Mouse (Mus musculus): ENCODE results near the gene Pabpn1l.
"Not testable (repeated sequence)": the region's sequence is repeated elsewhere in the genome, so short reads cannot be mapped to it uniquely, and the experiment has no call there.

Pabpn1l gene

DNA sequence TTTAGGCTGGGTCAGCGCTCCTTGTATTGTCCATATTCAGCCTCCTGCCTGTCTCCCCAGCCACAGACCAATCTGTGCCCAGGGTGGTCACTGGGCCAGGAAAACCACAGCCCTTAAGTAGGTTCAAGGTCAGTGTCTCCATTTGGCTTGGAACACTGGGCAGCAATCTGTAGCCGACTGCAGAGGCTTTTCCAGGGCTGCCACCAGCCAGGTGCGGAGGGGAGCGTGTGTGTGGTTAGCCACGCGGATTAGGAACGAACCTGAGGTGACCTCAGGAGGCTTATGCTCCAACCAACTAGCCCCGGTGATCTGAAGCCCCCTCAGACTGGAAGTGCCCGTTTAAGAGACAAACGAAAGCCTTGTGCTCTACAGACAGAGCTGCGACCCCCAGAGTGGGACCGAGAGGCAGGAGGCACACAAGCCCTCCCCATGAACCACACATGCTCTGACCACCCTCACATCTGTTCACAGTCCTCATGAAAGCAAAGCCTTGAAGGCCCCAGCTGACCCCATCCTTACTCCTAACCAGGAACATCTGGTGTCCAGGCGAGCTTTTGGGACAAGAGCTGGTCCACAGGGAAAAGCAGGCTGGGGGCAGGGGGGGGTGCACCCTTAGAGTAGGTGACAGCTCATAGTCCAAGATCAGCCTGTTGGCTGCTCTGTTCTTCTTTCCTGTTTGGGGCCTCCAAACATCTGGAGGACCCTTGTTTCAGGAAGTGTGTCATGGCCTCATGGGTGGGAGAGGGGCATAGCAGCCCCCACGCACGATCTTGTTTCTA, 25.8 kb upstream of the Pabpn1l start:
- no peak for DNase-seq (ENCODE audit: low spot score)

DNA sequence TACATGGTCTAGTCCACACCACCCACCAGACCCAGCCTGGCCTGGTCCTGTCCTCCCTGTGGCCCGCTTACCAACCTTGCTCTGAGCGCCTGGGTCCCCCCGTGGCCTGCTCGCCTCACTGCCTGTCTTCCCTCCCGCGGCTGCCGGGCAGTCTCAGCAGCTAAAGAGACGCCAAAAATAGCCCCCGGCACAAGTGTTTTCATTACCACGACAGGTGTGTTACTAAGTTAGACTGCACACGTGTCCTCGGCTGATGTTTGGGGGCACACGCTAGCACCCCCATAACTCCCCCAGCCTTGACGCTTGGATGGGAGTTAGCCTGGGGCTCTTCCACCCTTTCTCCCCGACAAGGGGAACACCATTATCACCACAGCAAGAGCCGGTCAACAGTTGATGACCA, 23.8 kb upstream of the Pabpn1l start:
- no peak for DNase-seq (ENCODE audit: low spot score)

DNA sequence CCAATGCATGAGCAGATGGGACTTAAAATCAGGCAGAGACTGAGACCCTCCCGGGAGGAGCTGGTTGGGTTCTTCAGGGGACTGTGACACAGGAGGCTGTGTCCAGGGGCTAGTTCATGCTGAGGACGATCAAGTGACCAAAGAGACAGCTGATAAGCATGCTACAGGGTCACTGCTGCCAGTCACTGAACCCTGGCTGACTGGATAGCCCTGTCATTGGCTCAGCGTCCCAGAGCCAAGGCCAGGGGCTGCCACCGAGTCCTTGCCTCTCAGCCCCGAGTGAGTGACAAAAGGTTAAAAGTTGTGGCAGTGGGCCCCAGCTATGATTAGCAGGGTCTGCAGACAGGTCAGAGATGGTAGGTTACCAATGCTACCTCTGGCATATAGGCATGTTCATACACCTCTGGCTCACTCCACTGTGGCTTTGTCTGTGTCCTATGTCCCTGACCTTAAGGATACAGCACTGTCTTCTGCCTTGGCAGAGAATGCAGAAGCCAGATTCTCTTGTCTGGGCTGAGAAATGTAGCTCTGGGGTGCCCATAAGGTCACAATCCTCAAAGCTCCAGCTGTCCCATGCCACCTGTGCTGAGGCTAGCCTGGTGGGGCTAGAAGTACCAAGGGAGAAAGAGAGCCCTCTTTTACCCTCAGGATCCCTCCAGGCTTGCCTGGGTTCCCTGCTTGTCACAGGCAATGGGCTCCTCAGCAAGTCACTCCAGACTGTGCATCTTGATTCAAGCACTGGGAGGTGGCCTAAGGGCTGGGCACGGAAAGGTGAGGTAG, 21.8 kb upstream of the Pabpn1l start:
- no peak for DNase-seq (ENCODE audit: low spot score)

DNA sequence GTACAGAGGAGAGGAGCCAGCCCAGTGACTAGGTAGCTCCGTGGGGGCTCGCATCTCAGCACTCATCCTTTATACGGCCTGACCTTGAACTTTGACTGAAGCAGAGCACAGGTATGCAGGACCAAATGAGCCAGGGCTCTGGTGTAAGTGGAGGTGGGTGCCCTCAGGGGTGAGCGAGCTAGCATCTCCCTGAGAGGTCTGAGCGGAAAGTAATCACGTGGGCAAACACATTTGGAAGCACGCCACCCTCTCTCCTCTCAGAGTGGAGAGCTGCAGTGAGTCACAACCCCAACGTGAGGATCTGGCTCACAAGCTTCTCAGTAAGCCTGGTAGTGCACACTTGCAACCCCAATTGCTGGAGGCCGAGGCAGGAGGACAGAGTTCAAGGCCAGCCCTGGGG, 19.5 kb upstream of the Pabpn1l start:
- DNase-seq (ENCODE audit: low spot score), result no peak

DNA sequence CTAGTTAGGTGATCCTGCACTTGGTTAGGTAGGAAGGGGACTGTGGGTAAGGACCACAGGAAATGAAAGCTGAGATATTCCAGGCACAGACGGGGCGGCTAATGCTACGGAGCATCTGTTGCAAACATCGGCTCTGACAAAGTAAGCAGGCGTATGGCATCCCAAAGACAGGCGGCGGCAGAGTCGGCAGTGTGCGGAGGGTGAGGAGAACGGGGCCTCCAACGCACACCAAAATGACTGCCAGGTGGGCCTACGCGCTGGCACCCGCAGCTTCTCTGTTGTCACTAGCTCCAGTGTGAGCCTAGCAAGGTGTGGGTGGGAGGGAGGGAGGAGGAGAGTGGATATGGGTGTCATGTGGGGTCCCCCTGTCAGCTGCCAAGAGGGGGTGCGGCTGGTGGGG, 18.9 kb upstream of the Pabpn1l start:
- DNase-seq (ENCODE audit: low spot score), result no peak

DNA sequence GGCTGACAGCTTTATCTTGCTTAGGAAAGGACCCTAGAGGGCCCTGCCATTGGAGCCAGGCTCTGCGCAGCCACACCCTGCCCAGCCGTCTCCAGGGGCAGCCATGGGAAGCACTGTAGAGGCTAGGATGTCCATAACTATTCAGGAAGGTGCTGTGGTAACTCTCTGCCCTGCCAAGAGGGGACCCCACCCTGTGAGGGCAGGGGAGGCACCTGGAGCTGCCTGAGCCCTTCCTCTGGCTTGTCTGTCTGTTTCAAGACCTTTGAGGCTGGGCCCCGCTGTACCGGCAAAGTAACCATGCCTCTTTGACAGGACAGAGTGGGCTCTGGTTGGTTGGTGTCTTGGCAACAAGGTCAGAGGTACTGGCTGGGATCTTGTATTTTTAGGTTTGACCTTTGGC, 18.3 kb upstream of the Pabpn1l start:
- no peak for DNase-seq (ENCODE audit: low spot score)

DNA sequence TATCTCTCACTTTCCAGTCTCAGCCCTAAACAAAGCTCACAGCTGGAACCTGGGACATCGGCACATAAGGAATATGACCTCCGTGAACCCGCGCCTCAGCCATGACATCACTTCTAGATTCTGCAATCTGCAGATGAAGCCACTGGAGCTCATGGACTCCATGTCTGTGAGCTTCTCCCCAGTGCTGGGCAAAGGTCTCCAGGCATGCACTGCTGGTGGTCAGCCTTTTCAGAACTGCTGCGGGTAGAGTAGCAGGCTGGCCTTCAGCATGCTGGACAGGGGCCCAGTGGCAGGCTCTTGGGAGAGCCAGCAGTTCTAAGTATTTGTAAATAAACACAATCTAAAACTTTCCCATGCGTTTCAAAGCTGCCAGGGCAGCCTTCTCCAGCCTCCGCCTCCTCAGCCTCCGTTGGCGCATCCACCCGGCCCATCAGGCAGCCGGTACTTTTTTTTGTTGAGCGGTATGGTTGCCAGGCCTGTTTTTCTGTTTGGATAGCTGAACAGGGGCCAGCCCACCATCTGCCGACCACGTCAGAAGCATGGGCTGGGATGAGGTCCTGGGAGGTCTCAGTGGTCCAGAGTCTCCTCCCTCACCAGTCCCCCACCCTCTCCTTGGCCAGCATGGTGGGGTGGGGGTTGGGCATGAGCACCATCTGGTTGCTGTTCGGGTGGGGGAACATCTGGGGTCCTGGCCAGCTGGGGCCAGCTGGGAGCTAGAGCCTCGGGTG, 17.1 kb upstream of the Pabpn1l start:
- no peak for DNase-seq (ENCODE audit: low spot score)

DNA sequence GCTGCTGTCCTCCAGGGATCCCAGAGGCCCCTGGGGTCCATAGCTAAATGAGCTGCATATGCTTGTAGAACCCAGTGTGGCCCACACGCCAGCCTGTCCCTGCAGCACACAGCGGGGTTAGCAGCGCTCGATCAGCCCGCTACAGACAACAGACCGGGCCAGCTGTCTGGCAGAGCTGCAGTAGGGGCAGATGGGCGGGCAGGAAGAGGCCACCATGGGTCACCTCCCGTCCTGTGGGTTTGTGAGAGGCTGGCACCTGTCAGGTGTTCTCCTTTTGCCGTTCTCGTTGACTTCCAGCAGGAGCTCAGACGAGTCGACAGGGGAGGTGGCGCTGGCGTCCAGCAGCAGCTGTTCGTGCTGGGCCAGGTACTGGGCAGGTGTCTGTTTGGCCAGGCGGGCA, 16.1 kb upstream of the Pabpn1l start:
- DNase-seq (ENCODE audit: low spot score), result no peak

DNA sequence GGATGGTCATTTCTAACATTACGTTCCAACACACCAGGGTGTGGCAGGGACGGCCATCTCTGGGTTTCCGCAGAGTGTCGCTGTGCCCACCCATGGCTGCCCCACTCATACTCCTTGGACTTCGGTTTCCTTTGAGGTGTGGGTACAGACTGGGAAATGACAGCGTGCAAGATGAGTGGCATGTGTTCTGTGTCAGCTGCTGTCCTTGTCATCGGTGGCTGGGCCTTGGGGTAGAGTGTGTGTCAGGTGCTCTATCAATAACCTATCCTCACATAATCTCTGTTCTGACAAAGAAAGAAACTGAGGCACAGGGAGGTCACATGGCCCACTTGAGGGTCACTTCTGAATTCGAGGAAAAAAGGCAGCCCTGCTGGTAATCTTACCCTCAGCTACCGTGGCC, 14.7 kb upstream of the Pabpn1l start:
- DNase-seq (ENCODE audit: low spot score), result no peak

DNA sequence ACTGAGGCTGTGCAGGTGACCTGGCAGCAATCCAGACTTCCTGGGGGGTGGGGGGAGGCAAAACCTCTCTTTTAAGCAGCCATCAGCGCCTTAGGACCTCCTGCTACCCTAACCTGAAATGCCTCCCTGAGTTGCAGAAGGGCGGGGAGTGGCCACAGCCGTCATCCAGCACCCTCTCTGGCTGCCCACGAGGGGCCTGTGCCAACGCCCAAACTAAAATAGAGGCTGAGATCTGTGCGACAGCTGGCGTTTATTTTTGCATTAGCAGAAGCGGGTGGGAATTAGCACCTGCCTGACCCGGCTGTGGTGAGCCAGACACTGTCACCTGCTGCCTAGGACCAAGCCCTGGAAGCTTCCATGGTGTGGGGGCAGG, 14.2 kb upstream of the Pabpn1l start:
- DNase-seq (ENCODE audit: low spot score), result no peak

DNA sequence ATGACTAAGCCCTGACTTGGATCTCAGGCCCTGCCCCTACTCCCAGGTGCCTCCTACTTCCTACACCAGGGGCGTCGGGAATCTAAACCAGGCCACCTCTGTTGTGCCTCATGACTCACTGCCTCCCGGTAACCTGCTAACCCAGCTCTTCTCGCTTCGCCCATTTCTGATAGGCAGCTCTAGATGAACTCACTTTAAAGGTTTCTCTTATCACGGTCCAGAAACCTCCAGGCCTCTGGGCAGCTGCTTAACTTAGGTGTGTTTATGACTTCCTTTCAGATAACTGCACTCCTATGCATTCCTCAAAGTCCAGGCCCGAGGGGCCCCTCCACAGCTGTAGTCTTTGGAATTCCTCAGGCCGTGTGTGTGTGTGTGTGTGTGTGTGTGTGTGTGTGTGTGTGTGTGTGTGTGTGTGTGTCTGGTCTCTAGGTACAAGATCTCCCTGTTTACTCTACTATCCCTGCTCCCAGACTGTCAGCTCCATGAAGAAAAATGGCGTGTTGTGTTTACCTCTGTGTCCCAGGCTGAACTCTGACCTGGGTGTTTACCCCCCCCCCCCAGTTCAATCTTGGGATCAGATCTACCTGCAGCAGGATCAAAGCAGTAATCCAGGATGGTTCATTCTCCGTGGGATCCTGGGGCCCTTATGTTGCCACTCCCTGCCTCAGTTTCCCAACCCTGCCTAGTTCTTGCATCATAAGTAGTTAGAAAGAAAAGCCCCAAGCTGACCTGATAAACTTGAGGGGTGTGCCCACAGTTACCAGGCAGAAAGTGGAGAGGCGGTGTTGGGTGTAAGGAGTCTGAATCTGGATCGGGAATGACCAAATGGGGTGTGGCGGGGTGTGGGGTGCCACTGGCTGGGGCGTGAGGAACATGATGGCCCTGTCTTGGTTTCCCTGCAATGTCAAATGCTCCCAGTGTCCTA, 13.6 kb upstream of the Pabpn1l start:
- DNase-seq (ENCODE audit: low spot score), result no peak

DNA sequence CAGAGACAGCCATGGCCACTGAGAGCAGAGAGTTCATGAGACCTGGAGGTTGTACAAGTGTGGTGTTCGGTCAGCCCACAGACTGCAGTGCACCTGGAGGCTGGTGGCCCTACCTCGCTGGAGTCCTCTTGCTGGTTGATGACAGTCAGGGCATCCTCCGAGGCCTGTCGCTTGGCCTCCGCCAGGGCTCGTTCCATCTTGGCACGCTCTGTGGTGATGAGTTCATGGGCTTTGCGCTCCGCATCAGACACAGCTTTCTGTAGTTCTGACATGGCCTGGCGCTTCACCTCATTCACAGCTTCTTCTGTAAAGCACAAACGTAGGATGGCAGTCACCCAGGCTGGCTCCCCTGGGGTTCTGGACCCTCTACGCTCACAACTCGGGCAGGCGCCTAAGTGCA, 10.7 kb upstream of the Pabpn1l start:
- DNase-seq (ENCODE audit: low spot score), result no peak

DNA sequence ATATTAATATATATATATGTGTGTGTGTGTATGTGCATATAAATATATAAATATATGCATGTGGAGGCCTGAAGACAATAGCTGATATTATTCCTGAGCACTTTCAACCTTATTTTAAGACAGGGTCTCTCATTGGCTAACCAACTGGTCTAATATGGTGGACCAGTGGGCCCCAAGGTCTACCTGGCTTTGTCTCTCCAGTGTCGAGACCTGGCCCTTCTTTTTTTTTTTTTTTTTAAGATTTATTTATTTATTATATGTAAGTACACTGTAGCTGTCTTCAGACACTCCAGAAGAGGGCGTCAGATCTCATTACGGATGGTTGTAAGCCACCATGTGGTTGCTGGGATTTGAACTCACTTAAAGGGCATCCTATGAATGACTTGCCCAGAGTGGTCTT, 9.6 kb upstream of the Pabpn1l start:
- not testable (repeated sequence) for DNase-seq (ENCODE audit: low spot score)

DNA sequence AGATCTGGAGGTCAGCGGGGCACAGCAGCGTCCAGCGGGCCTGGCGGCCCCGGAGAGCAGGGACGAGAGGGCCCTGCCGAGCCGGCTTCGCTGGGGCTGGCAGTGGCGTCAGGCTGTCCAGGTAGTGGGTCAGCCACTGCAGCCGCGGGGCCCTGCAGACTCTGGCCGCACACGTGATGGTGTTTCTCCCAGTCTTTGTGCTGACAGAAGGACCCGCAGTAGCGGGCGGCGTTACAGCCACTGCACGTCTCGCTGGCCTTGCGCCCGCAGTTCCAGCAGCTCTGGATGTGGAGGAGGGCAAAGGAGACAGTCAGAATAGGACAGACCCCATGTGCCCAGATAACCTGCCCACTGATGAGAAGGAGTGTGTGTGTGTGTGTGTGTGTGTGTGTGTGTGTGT, 8.2 kb upstream of the Pabpn1l start:
- no peak for DNase-seq (ENCODE audit: low spot score)

DNA sequence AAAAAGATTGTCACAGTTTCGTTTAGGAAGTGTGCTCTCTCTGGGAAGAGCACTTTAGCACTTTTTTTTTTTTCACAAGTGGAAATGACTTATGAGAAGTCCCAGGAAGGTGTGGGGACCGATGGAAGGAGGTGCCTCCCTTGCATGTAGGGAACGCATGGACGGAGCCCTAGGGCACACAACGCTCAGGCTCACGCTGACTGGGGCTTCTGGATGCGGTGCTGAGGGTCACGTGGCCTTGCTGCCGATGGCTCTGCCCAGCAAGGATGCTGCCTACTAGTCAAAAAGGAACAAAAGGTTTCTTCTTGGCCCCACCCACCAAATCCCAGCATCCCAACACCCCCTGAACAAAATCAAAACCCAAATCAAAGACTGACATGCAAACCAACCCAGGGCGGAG, 6.8 kb upstream of the Pabpn1l start:
- DNase-seq (ENCODE audit: low spot score), result no peak

DNA sequence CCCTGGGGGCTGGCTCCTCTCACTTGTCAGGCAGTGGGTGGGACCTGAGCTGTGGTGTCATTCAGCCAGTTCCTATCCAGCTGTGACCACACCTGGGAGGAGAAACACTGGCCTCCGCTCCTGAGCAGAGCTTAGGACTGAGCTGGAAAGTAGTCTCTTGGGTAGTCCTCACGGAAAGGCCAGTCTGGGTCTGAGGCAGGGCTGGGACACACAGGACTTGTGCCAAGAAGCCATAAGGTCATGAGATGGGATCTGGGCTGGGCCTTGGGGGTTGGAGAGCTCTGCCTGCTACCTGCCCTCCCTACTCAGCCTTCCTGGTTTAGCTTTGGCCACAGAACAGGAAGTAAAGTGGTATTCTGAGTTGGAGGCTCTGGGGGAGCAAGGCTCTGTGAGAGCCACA, 4.4 kb upstream of the Pabpn1l start:
- no peak for DNase-seq (ENCODE audit: low spot score)

DNA sequence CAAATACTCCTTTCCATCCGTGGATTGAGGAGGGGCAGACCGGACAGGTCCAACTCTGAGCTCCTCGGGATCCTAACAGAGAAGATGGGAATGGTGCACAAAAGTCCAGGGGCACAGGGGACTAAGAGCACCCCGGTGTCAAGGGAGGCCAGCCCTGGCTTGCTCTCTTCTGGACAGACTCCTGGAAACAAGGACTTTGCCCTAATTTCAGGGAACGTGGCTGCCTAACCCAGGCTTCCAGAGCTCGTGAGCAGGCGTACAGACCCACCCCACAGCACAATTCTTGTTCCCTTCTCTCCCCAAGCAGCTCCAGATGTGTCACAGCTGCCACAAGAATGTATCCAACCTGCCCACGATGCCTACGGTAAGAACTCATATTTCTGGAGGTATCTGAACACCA, 3.3 kb upstream of the Pabpn1l start:
- no peak for DNase-seq (ENCODE audit: low spot score)

DNA sequence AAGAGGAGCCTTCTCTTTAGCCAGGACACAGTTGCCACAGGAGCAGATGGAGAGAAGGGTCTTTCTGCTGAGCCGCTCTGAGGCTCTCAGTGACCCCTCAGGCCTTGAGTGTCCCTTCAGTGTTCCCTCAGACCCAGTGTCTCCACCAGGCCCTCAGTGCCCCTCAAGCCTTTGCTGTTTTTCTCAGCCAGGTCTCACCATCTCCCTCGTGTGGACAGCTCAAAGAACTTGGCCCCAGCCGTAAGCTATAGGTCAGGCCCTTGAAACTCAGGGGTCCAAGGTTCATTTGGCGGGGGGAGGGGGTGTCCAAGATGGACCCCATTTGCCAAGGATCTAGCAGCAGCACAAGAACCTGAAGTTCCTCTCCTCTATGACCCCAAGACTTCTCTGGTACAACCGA, 2.1 kb upstream of the Pabpn1l start:
- DNase-seq (ENCODE audit: low spot score), result no peak

DNA sequence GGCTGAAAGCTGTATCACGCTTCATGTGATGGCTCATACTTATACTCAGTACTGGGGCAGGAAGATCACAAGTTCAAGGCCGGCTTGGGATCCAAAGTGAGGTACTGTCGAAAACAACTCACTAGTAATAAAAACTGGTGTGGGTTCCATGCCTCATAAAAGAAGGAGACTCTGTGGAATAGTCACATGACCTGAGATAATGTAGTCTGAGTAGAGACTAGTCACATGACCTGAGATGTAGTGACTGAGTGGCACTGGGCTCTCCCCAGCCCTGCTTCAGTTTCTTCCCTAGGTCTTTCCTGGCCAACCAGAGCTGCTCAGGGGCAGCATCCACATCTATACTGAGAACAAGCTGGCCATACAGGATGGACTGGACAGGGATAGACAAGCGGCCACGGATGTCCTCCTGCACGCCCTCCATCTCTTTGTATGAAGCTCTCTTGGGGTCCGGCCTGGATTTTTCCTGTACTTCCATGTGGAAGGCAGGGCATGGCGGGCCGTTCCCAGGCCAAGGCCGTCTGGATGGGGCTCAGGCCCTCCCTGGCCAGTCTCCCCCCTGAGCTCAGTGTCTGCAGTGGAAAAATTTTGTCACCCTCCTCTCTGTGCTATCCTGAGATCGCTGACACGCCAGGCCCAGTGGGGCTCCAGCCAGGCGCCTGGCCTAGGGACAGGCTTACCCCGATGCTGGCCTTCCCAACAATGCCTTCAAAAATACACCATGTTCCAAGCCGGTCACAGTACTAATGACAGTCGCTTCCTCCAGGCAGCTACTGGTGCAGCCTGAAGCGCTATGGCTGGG, 1.5 kb upstream of the Pabpn1l start:
- DNase-seq (ENCODE audit: low spot score), result no peak

DNA sequence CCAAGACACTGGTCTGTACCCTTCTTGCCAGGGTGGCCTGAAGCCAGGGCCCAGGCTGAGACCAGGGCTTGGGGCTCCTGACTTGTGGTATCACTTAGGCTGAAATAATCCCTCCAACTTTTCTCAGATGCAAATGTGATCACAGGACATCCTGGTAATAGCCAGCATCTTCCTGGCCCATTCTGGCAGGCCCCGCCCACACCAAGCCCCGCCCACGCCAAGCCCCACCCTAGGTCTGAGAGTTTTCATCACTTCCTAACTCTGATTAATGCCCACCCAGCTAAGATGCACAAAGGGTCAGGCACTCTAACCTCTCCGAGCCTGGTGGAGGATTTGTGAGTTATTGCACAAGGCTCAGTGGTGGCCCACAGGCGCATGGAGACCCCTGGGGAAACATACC, 2.1 kb downstream of the Pabpn1l start:
- DNase-seq (ENCODE audit: low spot score), result no peak

DNA sequence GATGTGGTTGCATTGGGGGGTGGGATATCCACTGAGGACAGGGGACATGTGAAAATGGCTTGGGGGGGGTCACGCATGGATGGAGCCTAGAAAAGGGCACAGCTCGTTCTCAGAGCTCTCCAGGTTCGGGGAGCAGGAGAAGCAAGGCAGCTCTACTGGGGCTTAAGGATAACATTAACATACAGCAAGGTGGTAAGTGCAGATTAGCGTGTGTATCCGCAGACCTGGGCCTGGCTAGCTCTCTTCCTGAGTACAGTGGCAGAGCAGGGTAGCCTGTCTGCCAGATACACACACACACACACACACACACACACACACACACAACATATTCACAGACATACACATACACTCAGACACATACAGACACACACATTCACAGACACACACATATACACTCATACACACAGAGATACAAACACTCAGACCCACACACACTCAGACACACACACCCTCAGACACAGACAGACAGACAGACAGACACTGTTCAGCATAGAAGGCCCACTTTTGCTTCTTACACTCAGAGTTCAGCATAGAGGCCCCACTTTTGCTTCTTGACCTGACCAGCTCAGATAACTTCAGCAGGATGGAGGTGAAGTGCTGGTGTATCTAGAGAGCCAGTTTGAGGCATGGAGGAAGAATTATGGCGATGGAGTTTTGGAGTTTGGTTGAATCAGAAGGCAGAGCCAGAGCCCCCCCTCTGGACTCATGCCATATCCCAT, 3.7 kb downstream of the Pabpn1l start:
- DNase-seq (ENCODE audit: low spot score), result no peak
